Mouse (Mus musculus) liver, embryonic 14 days (tissue): ENCODE measurements around the gene Ifi203. TPM values are rescaled to one million over a fixed set of nuclear protein-coding genes. Genes with fewer than 3 reads are reported as not detected.

Source experiments
- polyA plus RNA-seq: library from polyadenylated mRNA; depleted of rRNA; stranded (reverse); fragments of >200 nt; gene quantifications from 2 replicates; pipeline ENCODE4 v1.2.3, GENCODE M21; 2012; rRNA removed

Ifi203 gene
- polyA plus RNA-seq = 1.5 and 2.4 TPM in 2 replicates

GRCm38 (mm10) chr1:173941924-173942779 is at the start of gene Ifi203, which contains the start of gene Mndal:
Ifi203 (minus strand) TSS chr1:173942672.
Mndal (minus strand) TSS chr1:173942491.

GRCm38 (mm10) chr1:173982694-173983305 is 40.3 kb upstream of the Ifi203 start, which contains the start of gene Ifi202b:
Ifi202b (minus strand) TSS chr1:173982744.

GRCm38 (mm10) chr1:173912548-173913255 is 29.8 kb downstream of the Ifi203 start, which contains the start of gene Ifi211:
Ifi211 (minus strand) TSS chr1:173913046.

Other genes with a start within 250 kb of the Ifi203 start
- gene Ifi207, start 200.9 kb downstream of the Ifi203 start, polyA plus RNA-seq = 2.0 and 3.1 TPM in 2 replicates
- 2.7 and 3.9 TPM in 2 replicates for gene Ifi204, start 175.7 kb downstream of the Ifi203 start, polyA plus RNA-seq
- gene Ifi211, start 29.6 kb downstream of the Ifi203 start, polyA plus RNA-seq = 1.3 and 1.7 TPM in 2 replicates
- gene Mndal, start 181 bp downstream of the Ifi203 start, polyA plus RNA-seq = 2.9 and 3.2 TPM in 2 replicates
- gene Ifi202b, start 40.1 kb upstream of the Ifi203 start, polyA plus RNA-seq = not detected in 2 replicates
- gene Ifi205, start 89.1 kb upstream of the Ifi203 start, polyA plus RNA-seq = 0.52 TPM in 2 replicates
- gene Olfr433, start 98.0 kb upstream of the Ifi203 start, polyA plus RNA-seq = 0.06 and 0.07 TPM in 2 replicates
- 0.01 TPM in 1 of 2 replicates, not detected in the other for gene Olfr432, start 106.5 kb upstream of the Ifi203 start, polyA plus RNA-seq
- not detected in 2 replicates for gene Olfr430, start 123.9 kb upstream of the Ifi203 start, polyA plus RNA-seq
- gene Olfr429, start 141.7 kb upstream of the Ifi203 start, polyA plus RNA-seq = not detected in 2 replicates
- not detected in 2 replicates for gene Olfr427, start 154.2 kb upstream of the Ifi203 start, polyA plus RNA-seq
- gene Olfr231, start 178.5 kb upstream of the Ifi203 start, polyA plus RNA-seq = 0.02 TPM in 1 of 2 replicates, not detected in the other
- not detected in 2 replicates for gene Olfr424, start 188.8 kb upstream of the Ifi203 start, polyA plus RNA-seq
- not detected in 2 replicates for gene Olfr420, start 213.0 kb upstream of the Ifi203 start, polyA plus RNA-seq
- 37.1 and 44.4 TPM in 2 replicates for gene Spta1, start 230.1 kb upstream of the Ifi203 start, polyA plus RNA-seq